Mouse (Mus musculus): ENCODE measurements around the gene Lrrc8e.

DNA sequence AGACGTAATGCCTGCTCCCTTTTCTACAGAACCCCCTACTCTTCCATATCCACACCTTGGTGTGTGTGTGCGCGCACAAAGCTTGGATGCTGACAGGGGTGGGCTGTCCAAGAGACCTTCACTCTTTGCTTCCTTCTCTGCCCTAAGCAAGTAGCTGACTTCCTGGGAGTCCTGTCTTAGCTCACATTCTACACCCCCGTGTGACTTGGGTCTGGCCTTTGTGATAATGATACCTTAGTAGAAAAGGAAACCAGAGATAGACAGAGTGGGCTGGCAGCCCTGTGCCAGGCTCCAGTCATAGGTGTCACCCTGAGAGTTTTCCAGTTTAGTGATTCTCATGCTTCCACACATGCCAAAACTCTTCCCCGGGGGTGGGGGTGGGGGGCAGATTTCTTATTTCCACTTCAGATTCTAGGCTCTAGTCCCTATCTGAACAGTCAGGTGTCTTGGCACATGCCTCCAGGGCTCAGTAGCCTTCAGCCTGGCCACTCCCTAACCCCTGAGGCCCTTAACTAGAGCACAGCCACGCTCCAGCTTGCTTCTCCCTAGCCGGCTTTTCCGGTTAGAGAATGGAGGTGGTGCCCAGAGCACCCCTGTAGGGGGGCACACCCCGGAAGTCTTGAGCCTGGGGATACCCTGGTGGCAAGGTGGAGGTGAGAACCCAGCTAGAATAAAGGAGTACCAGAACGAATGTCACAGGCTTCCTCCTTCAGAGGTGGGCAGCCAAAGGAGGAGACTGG, 4.2 kb downstream of the Lrrc8e start:
- TF ChIP-seq GATA1 (IDR thresholded peaks at IDR 0.05; ENCODE audit: borderline replicate concordance, low read length) (no peak), FLI1 (IDR thresholded peaks at IDR 0.05; ENCODE audit: low read length) (no peak)
